Mouse (Mus musculus): ENCODE measurements at regions not wholly inside any gene's neighbourhood (a gene's known extent, or its start where the extent isn't known, plus 50 kb on each side); places are given as distances from the start of the nearest gene placed in this dataset.

GRCm38 (mm10) chr14:45805950-45806349 is 148.0 kb upstream of the Ddhd1 start:
- TF ChIP-seq MYOD1 (IDR thresholded peaks at IDR 0.05; ENCODE audit: control insufficient read depth, insufficient read length, low read depth) (no peak), CTCF (IDR thresholded peaks at IDR 0.05; ENCODE audit: control insufficient read depth, insufficient read depth, insufficient read length) (no peak), MAX (IDR thresholded peaks at IDR 0.05) (no peak), CEBPB (IDR thresholded peaks at IDR 0.05; ENCODE audit: low read depth) (no peak), FOSL1 (IDR thresholded peaks at IDR 0.05; ENCODE audit: insufficient read depth, low read length, poor library complexity, severe bottlenecking) (no peak)
